Mouse (Mus musculus) ovary, postnatal 36 days (tissue): Measurements from ENCODE around the gene Rerg.
"Not testable (repeated sequence)": the region's sequence is repeated elsewhere in the genome, so short reads cannot be mapped to it uniquely, and the experiment has no call there.

Experiments
- DNase-seq: peaks from one replicate; pipeline ENCODE4 v3.0.0; 2022; ENCODE audit warnings: low spot score, mixed read lengths

The Rerg gene

DNA sequence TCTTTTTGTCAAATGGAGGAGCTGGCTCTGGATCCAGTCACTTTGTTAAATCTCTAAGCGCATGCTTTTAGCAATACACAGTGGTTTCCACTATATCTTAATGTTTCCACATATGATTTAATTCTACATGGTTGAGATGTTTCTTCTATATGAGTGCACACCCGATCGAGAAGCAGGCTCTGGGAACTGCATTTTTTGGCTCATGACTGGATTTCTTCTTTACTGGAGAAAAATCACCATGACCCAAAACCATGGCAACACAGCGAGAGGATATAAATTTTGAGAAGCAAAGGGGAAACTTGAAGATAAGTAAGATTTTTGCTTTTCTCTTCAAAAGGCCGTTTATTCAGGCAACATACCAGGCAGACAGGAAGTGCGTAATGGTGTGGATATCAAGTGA, 94.1 kb downstream of the Rerg start:
- no peak for DNase-seq

DNA sequence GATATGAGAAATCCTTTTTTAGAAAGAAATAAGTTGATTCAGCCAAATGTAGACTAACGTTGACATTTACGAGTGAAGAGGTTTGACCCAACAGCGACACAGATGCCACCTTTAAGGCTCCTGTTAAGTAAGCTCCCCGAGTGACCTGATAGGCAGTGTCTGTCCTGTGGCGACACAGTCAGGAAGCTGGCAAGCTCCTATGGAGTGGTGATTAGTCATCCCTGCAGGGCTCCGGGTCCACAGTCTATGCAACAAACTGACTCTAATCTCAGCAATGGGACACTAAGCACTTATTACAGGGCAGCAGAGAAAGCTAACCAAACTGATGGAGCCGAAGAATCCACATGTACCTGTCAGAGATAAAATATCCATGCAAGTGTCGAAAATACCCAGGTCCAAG, 98.0 kb downstream of the Rerg start:
- DNase-seq = no peak

DNA sequence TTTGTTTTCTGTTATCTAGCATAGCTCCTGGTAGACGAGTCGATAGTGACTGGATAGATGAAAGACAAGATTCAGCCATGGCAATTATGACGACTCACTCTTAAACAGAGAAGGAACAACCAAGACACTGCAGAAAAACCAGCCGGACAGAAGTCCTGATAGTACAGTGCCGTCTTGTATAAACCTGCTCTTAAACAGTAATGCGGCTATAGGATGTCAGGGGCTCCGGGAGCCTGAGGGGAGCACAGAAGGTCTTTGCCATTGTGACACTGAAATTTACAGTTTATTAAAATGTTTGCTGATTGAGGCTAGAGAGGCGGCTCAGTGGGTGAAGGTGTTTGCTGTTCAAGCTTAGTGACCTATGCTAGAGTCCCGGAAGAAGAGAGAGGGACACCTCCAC, 98.8 kb downstream of the Rerg start:
- DNase-seq = no peak

DNA sequence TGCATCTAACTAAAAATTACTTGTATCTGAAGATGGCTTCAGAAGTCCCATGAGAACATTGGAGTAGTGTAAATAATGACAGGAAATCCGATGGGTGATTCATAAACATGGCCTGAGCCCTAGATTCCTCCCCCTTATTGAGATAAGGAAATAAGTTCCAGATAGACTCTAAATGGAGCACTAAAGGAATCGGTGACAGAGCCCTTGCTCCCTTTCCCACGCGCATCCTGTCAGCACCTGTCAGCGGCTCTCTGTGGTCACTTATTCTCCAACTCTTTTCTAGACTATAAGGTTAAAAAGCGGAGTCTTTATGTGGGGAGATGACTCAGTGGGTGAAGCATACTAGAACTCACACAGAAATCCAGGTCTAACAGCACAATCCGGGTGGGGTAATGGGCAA, 104.8 kb downstream of the Rerg start:
- DNase-seq = no peak

DNA sequence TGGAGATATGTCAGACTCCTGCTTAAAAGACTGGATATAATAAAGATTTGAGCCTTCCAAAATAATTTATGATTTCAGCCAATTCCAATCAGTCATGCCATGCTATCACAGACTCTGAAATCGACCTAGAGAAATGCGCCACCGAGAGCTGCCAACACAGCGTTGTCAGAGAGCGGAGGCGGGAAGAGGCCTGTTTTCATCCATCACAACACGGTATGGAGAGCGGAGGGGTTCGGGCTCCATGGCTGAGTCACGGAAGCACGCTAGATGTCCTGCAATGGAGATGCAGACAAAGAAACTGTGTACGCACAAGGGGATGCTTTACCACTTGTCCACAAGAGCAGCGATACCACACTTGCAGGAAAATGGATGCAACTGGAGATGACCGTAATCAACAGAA, 105.5 kb downstream of the Rerg start:
- no peak for DNase-seq

DNA sequence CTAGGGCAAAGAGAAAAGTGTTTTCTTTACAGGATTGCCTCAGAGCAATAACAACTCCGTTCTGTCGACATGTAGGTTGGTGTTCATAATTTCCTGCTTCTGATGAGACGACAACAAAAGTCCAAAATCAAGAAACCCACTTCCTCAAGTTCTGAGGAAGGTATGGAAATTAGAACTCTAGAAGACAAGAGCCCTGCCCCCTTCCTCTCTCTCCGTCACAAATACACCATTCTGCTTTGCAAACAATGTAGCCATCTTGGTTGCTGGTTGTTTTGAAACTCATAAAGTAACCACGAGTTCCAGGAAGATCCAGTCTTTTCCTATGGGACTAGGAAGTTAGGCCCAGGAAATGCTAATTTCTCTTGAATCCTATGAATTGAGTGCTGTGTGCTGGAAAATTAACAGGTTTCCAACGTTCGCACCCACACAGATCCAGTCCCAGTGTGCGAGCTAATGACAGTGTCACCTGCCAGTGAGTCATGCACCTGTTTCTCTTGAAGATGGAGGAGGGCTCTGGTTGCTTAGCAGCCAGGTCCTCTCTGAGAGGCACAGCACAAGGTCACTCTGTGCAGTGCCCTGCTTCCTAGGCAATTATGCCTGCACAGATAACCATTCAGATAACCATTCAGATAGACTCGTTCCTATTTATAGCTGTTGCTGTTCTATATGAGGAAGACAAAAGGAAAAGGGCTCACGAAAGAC, 106.9 kb downstream of the Rerg start:
- no peak for DNase-seq

DNA sequence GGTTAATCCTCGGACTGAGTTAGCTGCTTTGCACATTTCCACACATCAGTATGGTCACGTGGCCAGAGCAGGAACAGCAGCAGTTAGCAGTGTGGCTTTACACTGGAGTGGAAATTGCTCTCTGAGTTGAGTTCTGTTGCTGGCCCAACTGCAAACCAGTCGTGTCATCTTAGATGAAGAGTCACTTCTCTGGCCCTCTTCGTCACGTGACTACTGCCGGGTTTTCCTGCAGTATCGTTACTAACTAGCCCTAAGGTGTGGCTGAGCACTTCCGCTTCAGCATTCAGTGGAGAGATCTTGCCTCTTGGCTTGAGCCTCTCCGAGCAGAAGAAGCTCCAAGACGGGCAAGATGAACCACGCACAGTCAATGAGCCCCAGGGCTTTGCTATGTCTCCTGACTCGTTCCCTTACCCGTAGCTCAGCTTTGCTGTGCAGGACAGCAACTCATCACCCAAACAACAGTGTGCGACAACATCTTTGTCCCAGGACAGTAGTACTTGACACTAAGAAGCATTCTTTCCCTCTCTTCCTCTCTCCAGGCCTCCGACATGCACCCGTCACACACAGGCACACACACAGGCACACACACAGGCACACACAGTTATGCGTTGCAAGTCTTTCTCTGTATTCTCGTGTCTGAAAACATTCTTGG, 108.3 kb downstream of the Rerg start:
- no peak for DNase-seq

DNA sequence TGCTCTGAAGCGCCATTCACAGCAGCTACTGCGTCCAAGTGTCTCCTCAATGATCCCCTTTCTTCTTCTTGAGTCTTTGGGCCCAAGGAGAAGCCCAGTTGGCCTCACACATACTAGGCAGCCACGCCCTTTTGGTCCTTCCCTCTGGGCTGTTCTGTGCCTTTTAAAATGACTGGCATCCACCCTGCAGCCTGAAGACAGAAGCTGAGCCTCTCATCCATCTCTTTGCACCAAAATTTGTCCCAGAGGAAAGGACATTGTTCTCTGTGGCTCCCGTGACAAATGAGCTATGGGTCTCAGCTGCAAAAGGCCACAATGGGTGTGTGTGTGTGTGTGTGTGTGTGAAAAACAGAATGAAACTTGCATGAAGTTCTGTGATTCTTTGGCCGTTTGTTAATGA, 109.7 kb downstream of the Rerg start:
- DNase-seq = no peak

DNA sequence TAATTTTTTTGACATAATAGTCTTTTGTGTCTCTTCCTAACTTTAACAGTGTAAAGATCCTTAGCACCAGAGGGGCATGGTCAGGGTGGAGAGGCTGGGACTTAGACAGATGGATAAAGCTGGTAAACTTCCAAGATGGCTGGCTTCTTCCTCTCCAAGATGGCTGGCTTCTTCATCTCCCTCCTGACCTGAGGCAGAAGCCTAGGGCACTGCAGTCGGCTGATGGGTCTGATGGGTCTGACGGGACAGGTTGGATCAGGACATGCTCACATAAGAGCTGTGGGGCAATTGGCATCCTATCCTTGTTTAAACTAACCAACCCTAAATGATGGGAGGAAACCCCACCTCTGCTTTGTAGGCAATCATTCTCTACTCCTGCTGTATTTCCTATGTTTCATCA, 112.0 kb downstream of the Rerg start:
- no peak for DNase-seq

DNA sequence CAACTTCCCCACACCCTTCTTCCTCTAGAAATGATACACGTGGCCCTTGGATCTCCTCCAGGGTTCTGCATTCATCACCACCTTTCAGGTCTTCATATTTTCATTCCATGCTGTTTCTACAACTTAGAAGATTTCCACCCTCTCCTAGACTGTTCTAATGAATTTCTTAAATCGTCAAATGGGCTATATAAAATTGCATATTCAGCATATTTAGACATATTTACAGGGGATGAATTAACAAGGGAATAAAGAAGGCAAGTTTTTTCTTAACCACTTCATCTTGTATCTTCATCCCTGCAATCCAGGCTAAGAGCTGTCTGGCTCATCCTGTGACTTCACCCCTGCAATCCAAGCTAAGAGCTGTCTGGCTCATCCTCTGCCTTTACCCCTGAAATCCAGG, 116.2 kb downstream of the Rerg start:
- no peak for DNase-seq

DNA sequence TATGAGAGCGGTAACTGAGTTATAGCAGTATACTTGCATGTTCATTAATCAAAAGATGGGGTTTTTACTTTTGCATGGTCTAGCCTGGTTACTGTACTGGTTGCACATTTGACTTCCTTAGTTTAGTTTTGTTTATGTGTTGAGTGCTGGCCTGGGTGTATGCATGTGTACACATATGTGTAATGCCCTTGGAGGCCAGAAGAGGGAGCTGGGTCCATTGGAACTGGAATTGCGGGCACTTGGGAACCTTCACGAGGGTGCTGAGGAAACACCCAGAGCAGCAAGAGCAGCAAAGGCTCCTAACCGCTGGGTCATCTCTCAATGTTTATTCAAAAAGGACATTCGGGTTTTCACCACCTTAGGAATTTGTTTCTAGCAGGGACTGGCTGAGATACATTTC, 116.8 kb downstream of the Rerg start:
- DNase-seq = peak; percentile 13

DNA sequence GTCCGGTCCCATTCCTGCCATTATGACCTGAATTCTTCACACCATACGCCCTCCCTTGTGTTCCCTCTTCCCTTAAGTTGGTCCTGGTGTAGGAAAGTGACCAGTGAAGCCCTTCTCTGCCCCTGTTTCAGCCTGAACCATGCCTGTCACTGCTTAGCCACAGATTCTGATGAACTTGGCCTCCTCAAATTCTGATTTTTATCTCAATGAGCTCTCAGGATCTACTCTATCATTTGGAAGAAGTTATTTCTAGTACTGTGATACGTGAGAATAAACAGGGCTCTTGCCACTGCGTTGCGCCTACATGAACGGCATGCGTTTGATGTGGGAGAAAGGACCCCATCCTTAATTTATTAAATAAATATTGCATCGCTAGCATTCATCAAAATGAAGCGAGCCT, 117.3 kb downstream of the Rerg start:
- no peak for DNase-seq

DNA sequence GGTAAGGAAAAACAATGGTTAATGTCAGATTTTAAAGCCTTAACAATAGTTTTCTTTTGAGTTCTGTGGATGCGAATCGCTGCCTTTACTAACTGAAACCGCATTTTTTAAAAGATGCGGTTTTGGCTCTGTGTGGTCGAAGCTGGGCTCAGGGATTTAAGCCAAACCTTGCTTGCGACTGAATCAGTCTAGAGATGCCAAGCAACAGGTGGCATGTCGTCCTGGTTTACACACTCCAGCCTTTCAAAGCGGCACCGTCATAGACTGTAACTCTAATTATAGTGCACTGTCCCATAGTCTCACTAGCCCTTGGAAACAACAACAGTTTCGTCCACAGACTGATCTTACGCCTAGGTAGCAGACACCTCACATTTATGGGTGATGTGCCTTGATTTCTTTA, 123.3 kb downstream of the Rerg start:
- DNase-seq = no peak

DNA sequence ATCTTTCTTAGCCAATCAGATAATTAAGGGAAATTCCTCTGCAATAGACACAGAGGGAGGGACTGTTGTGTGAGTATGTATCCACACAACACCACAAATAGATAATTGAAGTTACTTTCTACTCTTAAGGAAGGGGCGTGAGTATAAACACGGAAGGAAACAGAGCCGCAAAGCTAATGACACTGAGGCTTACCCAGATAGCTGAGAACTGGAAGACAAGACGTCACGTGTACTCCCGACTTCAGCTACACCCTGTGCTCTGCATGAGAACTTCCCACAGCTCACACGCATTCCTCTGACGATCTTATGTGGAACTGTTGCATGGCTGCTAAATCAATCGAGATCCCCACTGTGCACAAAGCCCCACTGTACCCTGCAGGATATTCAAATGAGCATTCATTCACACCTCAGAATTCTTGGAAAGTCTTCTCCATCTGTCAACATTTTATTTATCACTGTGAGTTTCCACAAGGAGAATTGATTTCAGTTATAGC, 125.2 kb downstream of the Rerg start:
- no peak for DNase-seq

DNA sequence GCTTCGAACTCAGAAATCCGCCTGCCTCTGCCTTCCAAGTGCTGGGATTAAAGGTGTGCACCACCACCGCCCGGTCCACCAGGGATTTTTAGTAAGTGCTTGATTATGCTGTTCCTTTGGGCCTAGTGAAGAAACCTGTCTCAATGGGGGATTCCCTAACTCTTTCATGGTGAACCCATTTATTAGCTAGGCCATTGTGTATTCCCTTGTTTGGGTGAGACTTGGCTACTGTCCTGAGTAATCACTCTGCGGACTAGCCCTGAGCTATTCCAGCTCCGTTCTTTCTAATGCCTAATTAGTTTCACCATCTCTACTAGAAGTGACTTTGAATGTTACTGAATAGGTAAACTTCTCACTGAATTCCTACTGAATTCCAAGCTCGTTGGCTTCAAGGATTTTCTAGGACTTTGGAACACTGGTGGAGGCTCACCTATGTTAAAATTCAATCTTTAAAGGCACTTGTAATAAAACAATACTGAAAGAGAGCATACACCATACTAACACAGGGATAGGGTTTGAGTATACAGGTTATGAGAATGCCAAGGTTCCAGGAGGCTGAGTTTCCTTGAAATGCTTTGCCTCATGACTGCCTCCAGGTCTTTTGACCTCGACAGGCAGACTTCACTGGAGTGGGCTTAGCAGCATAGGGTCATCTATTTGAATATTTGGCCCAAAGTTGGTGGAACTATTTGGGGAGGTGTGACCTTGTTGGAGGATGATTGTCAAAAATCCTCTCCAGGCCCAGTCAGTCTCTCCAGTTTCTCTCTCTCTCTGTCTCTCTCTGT, 134.5 kb downstream of the Rerg start:
- DNase-seq = not testable (repeated sequence)

DNA sequence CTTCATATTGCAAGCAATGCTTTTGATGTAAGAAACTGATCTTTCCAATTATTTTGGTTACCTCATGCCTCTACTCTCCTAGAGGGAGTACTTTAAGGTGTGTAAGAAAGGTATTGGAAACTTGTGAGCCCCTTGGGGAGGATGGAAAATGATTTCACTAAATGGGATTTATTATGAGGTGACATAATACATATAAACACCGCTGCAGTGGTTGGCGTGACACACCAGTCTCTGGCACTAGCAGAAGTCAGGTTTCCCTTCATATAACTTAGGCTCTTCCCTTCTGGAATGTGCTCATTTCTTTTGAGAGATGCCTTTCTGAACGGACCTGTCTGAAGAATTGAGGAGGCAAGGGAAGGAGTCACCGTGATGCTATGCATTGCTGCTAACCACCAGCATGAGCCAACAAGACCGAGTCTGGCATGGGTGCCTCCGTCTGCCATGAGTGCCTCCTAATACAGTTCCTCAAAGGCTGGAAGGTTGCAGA, 139.6 kb downstream of the Rerg start:
- no peak for DNase-seq

DNA sequence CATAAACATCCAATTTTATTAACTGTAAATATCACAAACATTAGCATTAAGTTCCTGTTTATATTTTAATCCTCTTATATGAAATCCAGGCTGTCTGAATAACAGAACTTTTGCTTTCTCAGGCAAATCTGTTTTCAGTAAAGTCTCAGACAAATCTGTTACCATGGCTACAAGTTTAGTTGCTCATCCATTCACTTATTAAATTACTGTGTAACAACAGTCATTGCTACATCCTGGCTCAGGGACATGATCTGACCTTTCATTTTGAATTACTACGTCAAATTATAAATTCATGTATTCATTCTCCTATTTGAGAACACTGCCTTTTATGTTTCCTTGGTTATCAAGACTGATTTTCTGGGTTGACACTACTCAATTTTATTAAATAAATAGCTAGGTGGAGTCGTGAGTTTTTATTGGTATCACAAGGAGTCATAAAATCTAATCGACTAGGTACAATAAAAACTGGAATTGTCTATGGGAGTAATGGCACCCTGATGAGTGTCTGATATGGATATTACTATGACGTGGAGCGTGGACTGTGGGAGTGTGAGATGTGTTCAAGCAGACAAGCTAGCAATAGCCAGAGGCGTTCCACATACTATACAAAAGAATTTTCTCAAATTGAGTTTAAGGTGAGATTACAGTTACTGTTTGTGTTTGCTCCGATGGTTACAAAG, 140.2 kb downstream of the Rerg start:
- no peak for DNase-seq

DNA sequence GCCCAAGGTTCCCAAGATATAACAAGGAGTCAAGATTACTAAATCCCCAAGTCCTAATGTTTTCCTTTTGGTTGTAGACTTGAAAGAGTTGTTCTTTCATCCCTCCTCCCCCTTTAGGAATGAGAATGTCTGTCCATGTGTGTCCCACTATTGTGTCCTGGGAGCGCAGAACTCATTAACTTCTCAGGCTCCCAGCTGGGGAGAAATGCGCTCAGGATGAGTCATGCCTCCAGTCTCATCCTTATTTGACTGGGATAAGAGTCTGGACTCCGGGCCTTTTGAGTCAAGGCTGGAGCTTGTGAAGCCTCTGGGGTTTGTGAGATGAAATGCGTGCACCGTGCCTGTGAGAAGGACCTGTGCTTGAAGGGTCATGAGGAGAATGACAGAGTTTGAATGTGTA, 144.8 kb downstream of the Rerg start:
- DNase-seq = peak; percentile 19

DNA sequence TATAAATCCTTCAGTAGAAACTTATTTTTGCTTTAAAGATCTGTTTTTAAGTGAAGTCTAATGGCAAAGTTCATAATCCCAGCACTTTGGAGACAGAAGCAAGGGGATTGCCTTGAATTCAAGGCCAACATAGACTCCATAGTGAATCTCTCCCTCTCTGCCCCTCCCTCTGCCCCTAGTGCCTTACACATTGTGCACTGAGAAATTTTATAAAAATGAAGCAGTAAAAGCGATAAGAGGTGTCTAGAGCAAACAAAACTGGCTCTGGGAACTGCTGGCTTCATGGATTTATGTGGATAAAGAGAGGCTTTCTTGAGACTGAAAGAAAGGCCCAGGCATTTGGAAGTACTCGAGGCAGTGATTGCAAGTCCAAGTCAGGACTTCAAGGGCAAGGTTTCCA, 145.8 kb downstream of the Rerg start:
- DNase-seq = no peak

DNA sequence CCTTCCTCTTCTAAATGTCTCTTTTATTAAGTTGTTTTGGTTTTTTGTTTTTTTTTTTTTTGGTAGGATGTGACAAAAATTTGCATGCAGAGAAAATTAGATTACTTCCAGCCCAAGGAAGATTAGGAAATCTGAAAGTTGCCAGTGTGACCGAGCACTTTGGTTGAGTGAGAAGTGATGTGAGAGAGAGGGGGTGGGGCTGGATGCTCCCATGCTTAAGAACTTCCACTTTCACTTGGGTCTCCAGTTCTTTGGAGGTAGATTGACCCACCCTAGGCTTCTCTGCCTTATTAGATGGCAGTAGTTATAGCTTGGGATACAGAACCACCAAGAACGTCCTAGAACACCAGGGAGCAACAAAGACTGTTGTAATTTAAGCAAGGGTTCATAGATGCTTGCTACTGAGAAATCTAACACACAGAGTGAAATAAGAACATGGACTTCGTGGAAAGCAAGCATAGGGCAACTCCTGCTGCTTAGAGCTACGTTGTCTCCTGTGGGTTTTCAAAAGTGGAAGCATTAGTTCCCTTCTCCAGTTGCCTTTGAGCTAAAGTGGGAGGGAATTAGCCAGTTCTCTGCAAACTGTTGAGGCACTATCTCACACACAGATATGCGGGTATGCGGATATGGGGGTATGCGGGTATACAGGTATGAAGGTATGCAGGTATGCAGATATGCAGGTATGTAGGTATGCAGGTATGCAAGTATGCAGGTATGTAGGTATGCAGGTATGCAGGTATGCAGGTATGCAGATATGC, 152.9 kb downstream of the Rerg start:
- no peak for DNase-seq

DNA sequence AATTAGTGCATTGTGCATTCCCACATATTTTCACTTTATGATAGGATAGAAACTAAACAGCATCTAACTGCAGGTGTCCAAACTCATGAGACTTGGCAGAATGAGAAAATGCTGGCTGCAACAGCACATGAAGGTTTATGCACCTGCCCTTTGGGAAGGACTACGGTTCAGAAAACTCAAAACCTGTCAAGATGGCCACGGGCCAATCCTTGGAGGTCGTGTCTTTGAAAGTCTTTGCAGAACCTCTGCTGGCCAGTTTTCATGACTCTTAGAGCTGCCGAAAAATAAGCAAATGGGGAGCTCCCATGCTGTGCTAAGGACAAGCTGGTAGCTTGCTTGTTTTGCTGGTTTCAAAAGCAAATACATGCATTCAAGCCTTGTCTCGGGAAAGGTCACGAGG, 156.0 kb downstream of the Rerg start:
- DNase-seq = no peak

DNA sequence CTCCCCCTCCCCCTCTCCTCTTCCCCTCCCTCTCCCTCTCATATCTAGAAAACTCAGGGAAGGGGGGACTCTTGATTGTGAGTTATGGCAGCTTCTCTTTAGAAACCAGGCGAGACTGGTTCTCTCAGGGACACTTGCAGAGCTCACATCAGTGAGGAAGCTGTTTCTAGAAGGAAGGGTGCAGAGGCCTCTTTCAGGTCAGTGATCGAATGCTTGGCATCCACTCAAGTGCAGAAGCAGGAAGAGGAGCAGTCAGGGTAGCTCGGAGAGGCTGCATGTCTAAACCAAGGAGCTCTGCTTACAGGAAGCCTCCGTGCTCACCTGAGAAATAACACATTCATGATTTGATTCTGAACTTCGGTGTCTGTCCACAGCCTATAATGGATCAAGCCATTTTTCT, 159.1 kb downstream of the Rerg start:
- no peak for DNase-seq
